Mouse (Mus musculus): Measurements from ENCODE around the gene Ces2f. TPM values are rescaled to one million over a fixed set of nuclear protein-coding genes. Genes with fewer than 3 reads are reported as not detected.
A peak's percentile ranks its signal among the peaks of the same experiment; 100 is the strongest.
"Not testable (repeated sequence)": the region's sequence is repeated elsewhere in the genome, so short reads cannot be mapped to it uniquely, and the experiment has no call there.

Gene Ces2f
- total RNA-seq (2022), result not detected

DNA sequence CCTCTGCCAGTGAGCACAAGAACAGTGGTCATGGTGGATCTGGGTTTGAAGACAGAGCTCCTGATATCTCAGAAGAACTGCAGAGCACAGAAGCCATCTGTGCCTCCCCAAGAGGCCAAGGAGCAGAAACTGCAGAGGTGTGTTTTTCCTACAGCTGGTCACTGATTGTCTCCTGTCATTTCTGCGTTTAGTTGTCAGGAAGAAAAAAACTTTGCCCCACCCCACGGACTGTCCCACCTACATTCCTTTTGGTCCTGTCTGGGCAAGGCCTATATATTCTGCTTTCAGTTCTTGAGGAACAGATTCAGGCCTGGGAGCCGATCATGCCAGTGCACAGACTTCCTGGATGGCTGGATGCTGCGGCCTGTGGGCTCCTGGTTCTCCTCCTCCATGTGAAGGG, at the start of gene Ces2f:
Gene Ces2f, plus strand, starts transcription at position 301 of the 400 bp plus-strand sequence.
- no peak for DNase-seq (ENCODE audit: low spot score in 2 of 2)

DNA sequence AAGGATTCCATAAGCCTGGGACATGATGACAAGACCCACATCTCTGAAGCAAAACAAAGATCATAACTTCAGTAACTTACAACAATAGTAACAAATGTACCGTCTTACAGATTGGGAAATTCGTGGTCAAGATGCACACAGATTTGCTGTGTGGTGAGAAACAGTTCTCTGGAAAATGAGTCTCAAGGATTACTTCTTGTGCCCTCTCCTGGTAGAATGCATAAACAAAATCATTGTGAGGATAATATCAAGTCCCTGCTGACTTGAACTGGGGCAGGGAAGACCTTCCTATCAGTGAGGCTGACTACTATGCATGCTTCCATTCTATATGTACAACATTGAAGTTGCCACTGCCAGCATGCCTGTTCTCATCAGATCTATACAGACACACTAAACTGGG, 45.4 kb upstream of the Ces2f start:
- no peak for DNase-seq (ENCODE audit: low spot score in 2 of 2)

GRCm38 (mm10) chr8:104907111-104907510, 40.0 kb upstream of the Ces2f start:
- no peak for DNase-seq (ENCODE audit: low spot score in 2 of 2)

DNA sequence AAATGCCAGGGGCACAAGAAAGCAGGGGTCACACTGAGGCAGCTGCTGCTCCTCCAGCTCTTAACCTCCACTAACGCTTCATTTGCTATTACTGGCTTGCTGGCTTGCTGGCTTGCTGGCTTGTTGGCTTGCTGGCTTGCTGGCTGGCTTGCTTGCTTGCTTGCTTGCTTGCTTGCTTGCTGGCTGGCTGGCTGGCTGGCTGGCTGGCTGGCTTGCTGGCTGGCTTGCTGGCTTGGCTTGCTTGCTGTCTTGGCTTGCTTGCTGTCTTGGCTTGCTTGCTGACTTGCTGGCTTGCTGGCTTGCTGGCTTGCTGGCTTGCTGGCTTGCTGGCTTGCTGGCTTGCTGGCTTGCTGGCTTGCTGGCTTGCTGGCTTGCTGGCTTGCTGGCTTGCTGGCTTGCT, 38.1 kb upstream of the Ces2f start:
- peak in 1 of 2 experiments; percentile 10 for DNase-seq (ENCODE audit: low spot score in 2 of 2)

- not testable (repeated sequence) for DNase-seq (ENCODE audit: low spot score in 2 of 2)
These were observed 37.5 kb upstream of the Ces2f start for GRCm38 (mm10) chr8:104909651-104910050.

DNA sequence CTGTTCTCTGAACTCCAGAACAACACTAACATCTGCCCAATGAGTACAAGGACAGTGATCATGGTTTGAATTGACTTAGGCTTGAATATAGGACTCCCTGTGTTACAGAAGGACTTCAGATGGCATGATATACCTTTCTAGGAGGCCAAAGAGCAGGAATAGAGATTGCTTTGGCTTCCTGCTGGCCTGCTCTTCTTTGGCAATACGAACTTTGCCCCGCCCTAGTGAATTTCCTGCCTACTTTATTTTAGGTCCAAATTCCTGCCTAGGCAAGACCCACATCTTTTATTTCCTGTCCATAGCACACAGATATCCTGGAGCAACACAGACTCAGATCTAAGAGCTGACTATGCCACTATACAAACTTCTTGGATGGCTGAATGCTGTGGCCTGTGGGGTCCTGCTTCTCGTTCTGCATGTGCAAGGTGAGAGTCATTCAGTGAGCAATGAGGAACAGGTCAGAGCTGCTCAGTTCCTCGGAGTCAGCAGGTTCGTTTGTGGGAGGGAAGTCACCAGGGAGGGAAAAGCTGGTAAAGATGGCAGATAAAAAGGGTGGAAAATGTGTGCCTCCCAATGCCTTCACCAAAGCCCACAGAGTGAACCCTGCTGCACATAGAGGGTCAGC, 21.1 kb upstream of the Ces2f start, which contains the start of gene Ces2e:
Gene Ces2e, plus strand, starts transcription at position 289 of the 625 bp plus-strand sequence.
- no peak for DNase-seq (ENCODE audit: low spot score in 2 of 2)

DNA sequence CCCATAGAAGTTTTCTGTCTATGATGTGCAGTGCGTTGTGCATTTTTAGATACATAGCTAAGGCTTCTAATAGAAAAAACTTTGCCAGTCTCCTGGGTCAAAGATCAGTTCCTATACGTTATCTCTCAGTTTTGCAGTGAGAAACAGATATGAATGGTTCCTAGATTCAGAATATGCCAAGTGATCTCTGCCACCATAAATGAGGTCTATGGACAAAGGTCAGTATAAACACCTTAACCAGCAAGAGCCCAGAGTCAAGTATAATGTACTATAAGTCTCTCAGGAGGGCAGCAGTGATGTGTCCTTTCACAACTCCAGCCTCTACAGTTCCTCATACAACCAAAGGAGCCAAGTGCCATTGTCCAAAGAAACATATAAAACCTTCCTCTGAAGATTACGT, 19.9 kb upstream of the Ces2f start:
- no peak for DNase-seq (ENCODE audit: low spot score in 2 of 2)

DNA sequence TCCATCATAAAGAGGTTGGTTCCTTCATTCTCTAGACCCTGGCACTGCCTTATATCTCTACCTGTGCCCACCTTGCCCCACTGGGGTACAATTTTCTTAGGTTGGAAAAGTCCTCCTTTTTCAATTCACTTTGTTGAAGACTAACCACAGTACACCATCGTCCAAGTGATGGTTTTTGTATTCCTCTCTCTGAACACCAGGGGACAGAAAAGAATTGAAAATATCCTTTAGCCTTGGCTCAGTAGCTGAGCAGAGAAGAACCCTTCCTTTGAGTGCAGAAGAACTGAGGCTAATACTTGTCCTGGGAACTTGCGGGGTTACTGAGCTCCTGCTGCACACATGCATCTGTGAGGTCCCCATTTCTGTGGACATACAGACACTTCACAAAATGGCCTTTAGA, 2.5 kb upstream of the Ces2f start:
- DNase-seq (ENCODE audit: low spot score in 2 of 2), result no peak

- DNase-seq (ENCODE audit: low spot score in 2 of 2), result no peak
These were observed 1.9 kb downstream of the Ces2f start for GRCm38 (mm10) chr8:104949031-104949430.

- DNase-seq (ENCODE audit: low spot score in 2 of 2), result no peak
These were observed 14.4 kb downstream of the Ces2f start, which contains the start of gene Ces2g for GRCm38 (mm10) chr8:104961537-104961961. Gene Ces2g (plus strand): TSS chr8:104961718.

DNA sequence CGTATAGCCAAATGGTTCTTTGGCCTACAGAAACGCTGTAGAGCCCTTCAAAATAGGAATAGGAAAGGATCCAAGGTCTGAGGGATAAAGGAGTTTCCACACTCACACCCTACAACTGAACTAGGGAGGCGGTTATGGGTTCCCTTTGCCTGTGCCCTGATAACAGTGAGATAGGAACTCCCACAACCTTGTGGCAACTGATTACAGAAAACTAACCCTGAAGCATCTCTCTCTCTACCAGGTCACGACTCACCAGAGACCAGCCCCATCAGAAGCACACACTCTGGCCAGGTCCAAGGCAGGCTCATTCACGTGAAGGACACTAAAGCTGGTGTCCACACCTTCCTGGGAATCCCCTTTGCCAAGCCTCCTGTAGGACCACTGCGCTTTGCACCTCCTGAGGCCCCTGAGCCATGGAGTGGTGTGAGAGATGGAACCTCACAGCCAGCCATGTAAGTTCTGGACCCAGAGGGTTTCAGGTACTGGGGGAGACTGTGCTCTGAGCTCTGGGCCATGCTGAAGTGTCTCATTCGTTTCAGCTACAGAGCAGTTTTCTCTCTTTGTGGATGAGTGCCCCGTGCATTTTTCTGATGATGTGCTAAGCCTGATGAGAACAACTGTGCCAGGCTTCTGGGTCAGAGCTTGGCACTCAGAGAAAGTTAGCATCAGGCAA, 15.2 kb downstream of the Ces2f start:
- DNase-seq (ENCODE audit: low spot score in 2 of 2), result no peak

GRCm38 (mm10) chr8:104963375-104963894, 16.3 kb downstream of the Ces2f start:
- DNase-seq (ENCODE audit: low spot score in 2 of 2), result no peak

- DNase-seq (ENCODE audit: low spot score in 2 of 2), result no peak
These were observed 37.0 kb downstream of the Ces2f start for GRCm38 (mm10) chr8:104984126-104984525.

- no peak for DNase-seq (ENCODE audit: low spot score in 2 of 2)
These were observed 37.8 kb downstream of the Ces2f start for GRCm38 (mm10) chr8:104984942-104985341.

DNA sequence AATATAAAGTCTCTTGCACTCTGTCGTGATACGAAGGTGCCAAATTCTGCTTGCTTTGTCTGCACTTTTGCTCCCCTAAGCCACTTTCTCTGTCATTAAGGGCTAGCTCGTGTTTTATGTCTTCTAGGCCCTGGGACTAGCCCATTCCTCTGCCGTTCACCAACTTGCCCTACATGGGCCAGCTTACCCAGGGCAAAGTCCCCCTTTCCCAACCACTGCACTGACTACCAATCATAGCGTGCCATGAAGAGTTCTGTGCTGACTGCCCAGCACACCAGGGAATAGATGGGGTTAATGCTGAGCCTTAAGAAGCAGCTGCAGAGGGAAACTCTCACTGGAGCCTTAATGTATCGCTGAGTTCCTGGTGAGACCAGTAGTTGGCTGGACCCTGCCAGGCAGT, 51.0 kb downstream of the Ces2f start:
- no peak for DNase-seq (ENCODE audit: low spot score in 2 of 2)

- no peak for DNase-seq (ENCODE audit: low spot score in 2 of 2)
These were observed 52.0 kb downstream of the Ces2f start for GRCm38 (mm10) chr8:104999183-104999582.

GRCm38 (mm10) chr8:105000586-105000985, 53.4 kb downstream of the Ces2f start, which contains the start of gene Ces2h:
Gene Ces2h (plus strand): TSS chr8:105000853.
- no peak for DNase-seq (ENCODE audit: low spot score in 2 of 2)

Other genes with a start within 250 kb of the Ces2f start
- gene Ces2a, start 213.4 kb upstream of the Ces2f start, total RNA-seq (2022), result not detected
- gene Ces2b, start 115.8 kb upstream of the Ces2f start, total RNA-seq (2022), result under 1 TPM in 3 of 4 experiments, not detected in 1; 0.14 to 0.19 (median 0.18) TPM
- not detected for gene Ces2c, start 100.3 kb upstream of the Ces2f start, total RNA-seq (2022)
- gene Ces2e, start 21.1 kb upstream of the Ces2f start, total RNA-seq (2022), result under 1 TPM in 1 of 4 experiments, not detected in 3; 0.30 TPM
- gene Ces2g, start 14.4 kb downstream of the Ces2f start, total RNA-seq (2022), result under 1 TPM; 0.13 to 0.51 (median 0.32) TPM
- not detected for gene Ces2h, start 53.5 kb downstream of the Ces2f start, total RNA-seq (2022)
- not detected for gene Ces3a, start 101.2 kb downstream of the Ces2f start, total RNA-seq (2022)
- not detected for gene Ces3b, start 136.4 kb downstream of the Ces2f start, total RNA-seq (2022)
- not detected for gene Ces4a, start 184.4 kb downstream of the Ces2f start, total RNA-seq (2022)
- gene Cbfb, start 223.3 kb downstream of the Ces2f start, total RNA-seq (2022), result 10 to 100 TPM; 17.4 to 21.8 (median 18.4) TPM